Mouse (Mus musculus) v-Abl transformed pro-B cells (cell line): ENCODE data around the gene Sox13.

Experiments used
- in situ Hi-C, 2 experiments: fragments of 400-800 bp; cut with MboI; formaldehyde crosslinking; loops; one replicate each; pipeline ENCODE4 v1.15.1; 2025; ENCODE audit not compliant: unreplicated experiment in 2 of 2

The Sox13 gene

DNA sequence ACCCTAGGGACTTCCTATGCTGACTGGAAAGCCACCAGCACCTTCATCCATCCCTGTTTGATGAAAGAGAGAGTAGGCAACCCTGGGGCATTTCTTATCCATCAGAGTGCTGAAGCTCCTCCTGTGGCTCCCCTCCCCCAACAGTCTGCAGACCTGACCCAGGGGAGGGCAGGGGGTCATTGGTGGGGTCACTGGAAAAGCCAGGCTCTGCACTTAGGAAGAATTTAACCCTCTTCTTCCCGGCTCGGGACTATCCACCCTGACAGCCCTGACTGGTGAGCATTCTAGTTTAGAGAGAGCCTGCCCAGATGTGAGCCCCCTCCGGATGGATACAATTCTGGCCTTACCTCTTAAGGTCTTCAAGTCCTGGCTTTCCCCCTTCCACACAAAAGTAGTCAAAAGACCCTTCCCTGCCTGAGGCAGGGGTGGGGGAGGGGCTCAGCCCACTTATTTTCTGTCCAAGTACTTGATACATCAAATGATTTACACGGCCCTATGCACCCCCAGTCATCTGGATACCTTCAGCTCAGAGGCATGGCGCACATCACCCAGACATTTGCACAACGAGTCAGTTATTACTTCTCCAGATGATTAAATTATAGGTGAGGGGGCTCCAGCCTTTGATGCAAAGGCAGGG is 15.2 kb downstream of the Sox13 start:
- in situ Hi-C loops: loop anchor here in 1 of 2 experiments (25.0 kb wide), 1 partner anchor 672 kb away; the partner anchor contains the start of gene Nfasc

GRCm38 (mm10) chr1:133408321-133408720 is 15.9 kb downstream of the Sox13 start:
- in situ Hi-C loops: loop anchor here in 1 of 2 experiments (25.0 kb wide), 1 partner anchor 671 kb away; the partner anchor contains the start of gene Nfasc

DNA sequence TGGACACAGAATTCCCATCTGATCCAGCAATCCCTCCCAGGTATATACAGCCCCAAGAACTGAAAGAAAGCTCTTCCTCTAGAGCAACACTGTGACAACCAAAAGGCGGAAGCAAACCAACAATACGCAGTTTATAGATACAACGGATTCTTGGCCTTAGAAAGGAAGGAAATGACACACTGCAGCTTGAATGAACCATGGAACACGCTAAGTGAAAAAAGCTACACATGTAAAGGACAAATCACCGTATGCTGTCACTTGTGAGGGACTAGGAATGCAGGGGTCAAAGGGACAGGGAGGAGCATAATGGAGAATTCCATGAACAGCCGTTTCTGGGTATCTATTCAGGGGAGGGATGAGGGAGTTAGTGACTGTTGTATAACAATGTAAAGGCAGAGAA is 16.7 kb downstream of the Sox13 start:
- in situ Hi-C loops: loop anchor here in 1 of 2 experiments (25.0 kb wide), 1 partner anchor 670 kb away; the partner anchor contains the start of gene Nfasc

DNA sequence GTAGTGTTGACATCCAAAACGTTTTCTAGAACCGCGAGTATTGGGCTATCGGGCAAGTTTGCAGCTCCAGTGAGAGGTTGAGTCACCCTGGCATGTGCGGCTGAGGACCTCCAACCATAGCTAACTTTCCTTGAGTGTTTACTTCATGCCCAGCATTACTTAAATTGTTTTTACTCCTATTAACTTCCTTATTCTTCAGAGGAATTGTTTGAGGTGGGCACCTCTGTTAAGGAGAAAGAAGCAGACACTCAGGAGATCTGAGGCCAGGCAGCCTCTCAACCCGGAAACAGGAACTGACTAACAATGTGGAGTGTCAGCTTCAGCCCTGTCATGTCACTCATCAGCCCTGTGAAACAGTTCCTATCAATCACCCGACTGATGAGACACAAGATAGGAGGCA is 17.6 kb downstream of the Sox13 start:
- in situ Hi-C loops: loop anchor here in 1 of 2 experiments (25.0 kb wide), 1 partner anchor 669 kb away; the partner anchor contains the start of gene Nfasc

GRCm38 (mm10) chr1:133404005-133404404 is 20.2 kb downstream of the Sox13 start:
- in situ Hi-C loops: loop anchor here in 1 of 2 experiments (25.0 kb wide), 1 partner anchor 667 kb away; the partner anchor contains the start of gene Nfasc

DNA sequence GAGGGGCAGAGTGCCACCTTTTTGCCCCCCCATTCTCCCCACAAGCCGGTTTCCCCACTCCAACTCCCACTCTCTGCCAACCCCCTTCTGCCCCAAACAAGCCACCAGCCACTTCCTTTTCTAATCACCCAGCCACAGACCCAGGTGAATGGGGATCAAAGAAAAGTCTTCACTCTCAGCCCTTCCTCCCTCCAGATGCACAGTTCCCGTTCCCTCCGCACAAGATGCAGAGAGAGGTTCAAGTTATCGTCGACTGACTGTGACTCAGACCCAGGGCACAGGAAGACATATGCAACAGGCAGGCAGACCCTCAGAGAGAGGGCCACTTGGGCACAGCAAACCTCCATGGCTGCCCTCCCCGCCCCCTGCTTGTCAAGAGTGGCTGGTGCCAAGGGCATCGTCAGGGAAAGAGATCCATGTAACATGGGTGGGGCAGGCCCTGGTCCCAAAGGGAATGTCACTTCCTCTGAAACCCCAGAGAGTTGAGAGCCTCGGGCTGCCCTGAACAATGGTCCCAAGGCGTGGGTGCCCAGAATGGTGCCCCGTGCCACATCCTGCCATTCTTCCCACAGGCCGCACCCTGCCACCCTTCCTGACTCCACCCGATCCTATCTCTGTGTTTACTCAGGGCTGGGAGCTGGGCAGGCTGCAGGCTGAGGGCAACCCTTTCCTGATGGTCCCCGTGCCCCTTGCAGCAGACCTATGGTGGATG is 24.0 kb downstream of the Sox13 start:
- in situ Hi-C loops: loop anchor here in 1 of 2 experiments (25.0 kb wide), 1 partner anchor 663 kb away; the partner anchor contains the start of gene Nfasc

DNA sequence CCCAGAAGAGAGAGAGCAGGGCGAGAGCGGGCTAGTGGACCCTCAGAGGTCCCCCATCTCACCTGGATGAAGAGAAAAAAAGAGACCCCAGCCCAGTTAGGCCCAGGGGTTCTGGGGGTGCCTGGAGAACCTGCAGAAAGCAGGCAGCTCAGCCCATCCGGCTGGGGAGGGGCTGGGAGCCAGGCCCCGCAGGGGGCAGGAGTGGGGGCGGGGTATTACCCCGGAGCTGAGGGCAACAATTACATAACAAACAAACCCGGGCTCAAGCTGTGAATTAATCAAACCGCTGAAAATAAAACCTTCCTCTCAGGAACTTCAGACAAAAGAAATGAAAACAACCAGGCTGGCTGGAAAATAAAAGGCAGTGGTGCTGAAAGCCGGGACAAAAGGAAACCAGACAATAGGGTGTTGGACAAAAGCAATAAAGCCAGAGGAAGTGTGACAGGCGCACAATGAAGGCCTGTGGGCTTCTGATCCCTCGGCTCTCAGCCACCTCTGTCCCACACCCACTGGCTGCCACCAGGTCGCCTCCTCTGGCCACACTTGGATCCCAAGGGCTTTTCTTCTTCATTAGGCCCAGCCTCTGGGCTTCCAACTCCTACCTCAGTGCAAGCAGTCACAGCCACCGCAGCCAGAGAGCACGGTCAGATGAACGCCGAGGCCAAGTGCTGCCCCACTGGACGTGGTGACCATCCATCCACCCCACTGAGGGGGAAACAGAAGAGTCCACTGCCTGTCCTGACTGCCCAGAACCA is 26.5 kb downstream of the Sox13 start:
- in situ Hi-C loops: no loop called here

- in situ Hi-C loops: no loop called here
These were observed 27.1 kb downstream of the Sox13 start for GRCm38 (mm10) chr1:133397094-133397482.

- in situ Hi-C loops: no loop called here
These were observed 27.5 kb downstream of the Sox13 start for GRCm38 (mm10) chr1:133396693-133397092.

GRCm38 (mm10) chr1:133394702-133395101 is 29.5 kb downstream of the Sox13 start:
- in situ Hi-C loops: no loop called here

DNA sequence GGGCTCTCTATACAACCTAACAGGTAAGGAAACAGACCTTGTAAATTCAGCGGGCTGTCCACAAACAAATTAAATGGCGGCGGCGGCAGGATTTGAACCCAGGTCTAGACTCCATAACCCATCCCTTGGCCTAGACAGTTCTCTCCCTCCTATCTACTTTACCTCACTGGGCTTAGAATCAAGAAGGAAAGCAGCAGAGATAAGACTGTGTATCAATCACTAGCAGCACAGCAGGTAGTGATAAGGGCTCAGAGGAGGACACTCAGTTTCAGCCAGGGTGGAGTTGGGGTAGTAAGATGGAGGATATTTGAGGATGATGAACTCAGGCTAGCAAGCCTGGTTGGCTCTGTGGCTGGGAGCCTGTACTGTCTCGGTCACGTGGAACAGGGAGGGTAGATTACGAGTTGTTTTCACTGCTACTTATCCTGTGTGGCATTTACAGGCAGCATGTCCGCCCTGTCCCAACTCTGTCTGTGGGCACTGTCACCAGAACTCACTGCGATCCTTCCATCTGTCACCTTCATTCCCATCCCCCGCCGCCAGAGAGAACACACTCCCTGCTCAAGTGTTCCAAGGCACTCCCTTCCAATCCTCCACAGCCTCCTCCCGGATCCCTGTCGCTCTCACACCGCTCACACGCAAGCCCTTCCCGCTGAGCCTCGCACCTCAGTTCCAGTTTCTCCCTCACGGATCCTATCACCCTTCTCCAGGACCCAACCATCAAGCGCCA is 36.5 kb downstream of the Sox13 start:
- in situ Hi-C loops: loop anchor here (10.0 kb wide), 2 partner anchors 657 to 727 kb away; partner anchors contain the start of gene Chit1 (in 1 of the 2)

DNA sequence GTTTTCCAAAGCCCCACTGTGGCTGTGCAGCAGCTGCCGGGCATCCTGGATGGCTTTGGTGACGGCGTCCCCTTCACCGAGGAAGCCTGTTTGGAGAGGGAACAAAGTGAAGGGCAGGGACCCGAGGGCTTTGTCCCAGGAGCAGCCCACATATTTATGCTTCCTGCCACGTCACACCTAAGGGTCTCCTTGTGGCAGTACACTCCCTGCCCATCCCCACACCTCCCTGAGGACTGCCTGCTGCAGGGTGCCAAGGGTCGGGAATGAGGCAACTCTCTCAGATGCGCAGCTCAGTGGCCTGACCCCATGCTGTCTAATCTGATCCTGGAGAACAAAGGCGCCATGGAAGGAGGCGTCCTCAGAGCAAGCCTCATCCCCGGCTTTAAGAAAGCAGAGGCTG is 38.0 kb downstream of the Sox13 start:
- in situ Hi-C loops: loop anchor here (10.0 kb wide), 2 partner anchors 659 to 729 kb away; partner anchors contain the start of gene Chit1 (in 1 of the 2)

GRCm38 (mm10) chr1:133385506-133385905 is 38.7 kb downstream of the Sox13 start:
- in situ Hi-C loops: loop anchor here (10.0 kb wide), 2 partner anchors 659 to 729 kb away; partner anchors contain the start of gene Chit1 (in 1 of the 2)

- in situ Hi-C loops: loop anchor here (5.0 to 10.0 kb wide), 9 partner anchors 71 to 739 kb away; partner anchors contain the start of gene Chit1 (in 1 of the 2)
These were observed 40.9 kb downstream of the Sox13 start for GRCm38 (mm10) chr1:133383157-133383783.

GRCm38 (mm10) chr1:133382552-133383155 is 41.5 kb downstream of the Sox13 start:
- in situ Hi-C loops: loop anchor here (5.0 to 10.0 kb wide), 9 partner anchors 70 to 740 kb away; partner anchors contain the start of gene Chit1 (in 1 of the 2)

DNA sequence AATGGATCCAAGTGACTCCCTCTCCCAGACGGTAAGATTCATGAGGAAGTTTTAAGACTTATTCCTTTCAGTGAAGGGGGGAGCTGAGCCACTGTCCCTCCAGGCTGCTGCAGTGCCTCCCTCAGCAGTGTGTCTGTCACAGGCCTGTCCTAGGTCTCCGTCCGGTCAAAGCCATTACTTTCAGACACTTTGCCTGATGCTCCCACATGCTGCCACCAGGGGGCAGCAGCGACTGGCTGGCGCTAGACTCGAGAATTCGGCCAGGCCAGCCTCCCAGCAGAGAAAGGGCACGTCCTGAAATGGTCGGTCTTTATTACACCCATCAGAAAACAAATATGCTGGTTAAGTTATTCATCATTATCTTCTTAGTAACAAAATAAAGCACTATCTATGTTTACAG is 42.2 kb downstream of the Sox13 start:
- in situ Hi-C loops: loop anchor here (5.0 to 10.0 kb wide), 9 partner anchors 70 to 740 kb away; partner anchors contain the start of gene Chit1 (in 1 of the 2)

GRCm38 (mm10) chr1:133380347-133381065 is 43.7 kb downstream of the Sox13 start:
- in situ Hi-C loops: loop anchor here (5.0 to 10.0 kb wide), 9 partner anchors 68 to 742 kb away; partner anchors contain the start of gene Chit1 (in 1 of the 2)

GRCm38 (mm10) chr1:133379986-133380320 is 44.2 kb downstream of the Sox13 start:
- in situ Hi-C loops: loop anchor here (5.0 to 10.0 kb wide), 11 partner anchors 65 to 742 kb away; partner anchors contain the start of gene Chit1 (in 1 of the 2)
